Mouse (Mus musculus) ES-E14 (cell line): ENCODE measurements around the gene Krt42. TPM values are rescaled to one million over a fixed set of nuclear protein-coding genes. Genes with fewer than 3 reads are reported as not detected.

Experiments
- DNase-seq: peaks from one replicate; pipeline ENCODE4 v3.0.0-alpha.2; 2013; ENCODE audit warnings: low read depth, low spot score
- H3K27ac ChIP-seq: 2 replicates; pipeline ENCODE4 v1.5.1; 2012; ENCODE audit warnings: low read depth, mild to moderate bottlenecking, low read length, moderate library complexity, mixed read lengths; ENCODE audit not compliant: poor library complexity, insufficient read depth, severe bottlenecking
- H3K36me3 ChIP-seq: 2 replicates; pipeline ENCODE4 v1.6.1; 2012; ENCODE audit warnings: mild to moderate bottlenecking, low read length, moderate library complexity, mixed read lengths; ENCODE audit not compliant: control insufficient read depth, poor library complexity, insufficient read depth, severe bottlenecking
- H3K4me1 ChIP-seq, 2 experiments: fragments of 150-350 bp in 1 of 2; sonication (generic) in 1 of 2; 2 replicates each; pipeline ENCODE4 v1.6.1; 2012; ENCODE audit warnings: low read length in 2 of 2, mild to moderate bottlenecking in 1 of 2, mixed read lengths in 1 of 2; ENCODE audit not compliant: control insufficient read depth in 2 of 2, insufficient read depth in 2 of 2, poor library complexity in 1 of 2
- H3K4me3 ChIP-seq, 2 experiments: fragments of 150-350 bp in 1 of 2; sonication (generic) in 1 of 2; 2 replicates each; pipeline ENCODE4 v1.5.1; 2012; ENCODE audit warnings: low read length in 2 of 2, low read depth in 1 of 2, mild to moderate bottlenecking in 1 of 2, mixed read lengths in 1 of 2; ENCODE audit not compliant: insufficient read depth in 1 of 2, poor library complexity in 1 of 2, severe bottlenecking in 1 of 2
- H3K9ac ChIP-seq: 2 replicates; pipeline ENCODE4 v1.6.1; 2012; ENCODE audit warnings: low read depth, mild to moderate bottlenecking, low read length, mixed read lengths; ENCODE audit not compliant: poor library complexity, insufficient read depth, severe bottlenecking
- H3K9me3 ChIP-seq: fragments of 150-350 bp; sonication (generic); 2 replicates; pipeline ENCODE4 v1.6.1; 2012; ENCODE audit warnings: low read depth, mild to moderate bottlenecking, low read length; ENCODE audit not compliant: control insufficient read depth, insufficient read depth
- CHD2 ChIP-seq: IDR thresholded peaks from 2 replicates; pipeline ENCODE4 v1.6.1; 2014; ENCODE audit warnings: mild to moderate bottlenecking, low read depth, low read length, inconsistent platforms
- HCFC1 ChIP-seq: IDR thresholded peaks from 2 replicates; pipeline ENCODE4 v1.6.1; 2012; ENCODE audit warnings: low read length, inconsistent platforms, borderline replicate concordance; ENCODE audit not compliant: insufficient read depth
- MAFK ChIP-seq: IDR thresholded peaks from 2 replicates; pipeline ENCODE4 v1.6.1; 2014; ENCODE audit warnings: mild to moderate bottlenecking, low read depth, low read length, inconsistent platforms; ENCODE audit not compliant: insufficient read depth
- ZC3H11A ChIP-seq: IDR thresholded peaks from 2 replicates; pipeline ENCODE4 v1.6.1; 2012; ENCODE audit warnings: low read depth, mild to moderate bottlenecking, inconsistent platforms, low read length, borderline replicate concordance
- ZNF384 ChIP-seq: IDR thresholded peaks from 2 replicates; pipeline ENCODE4 v1.6.1; 2012; ENCODE audit warnings: low read depth, low read length, inconsistent platforms
- in situ Hi-C, 2 experiments: fragments of 600-800 bp; cut with MboI; formaldehyde crosslinking; loops; one replicate each; pipeline ENCODE4 v1.15.1; 2025; ENCODE audit warnings: low sequenced_read_pairs in 2 of 2, inconsistent platforms in 1 of 2; ENCODE audit not compliant: unreplicated experiment in 2 of 2
- total RNA-seq: library from RNA; depleted of rRNA; stranded (reverse); fragments of 300-350 nt; gene quantifications from 2 replicates; pipeline ENCODE4 v1.2.3, GENCODE M21; 2012

Gene Krt42
- total RNA-seq, 1 experiment = 21.7 TPM

DNA sequence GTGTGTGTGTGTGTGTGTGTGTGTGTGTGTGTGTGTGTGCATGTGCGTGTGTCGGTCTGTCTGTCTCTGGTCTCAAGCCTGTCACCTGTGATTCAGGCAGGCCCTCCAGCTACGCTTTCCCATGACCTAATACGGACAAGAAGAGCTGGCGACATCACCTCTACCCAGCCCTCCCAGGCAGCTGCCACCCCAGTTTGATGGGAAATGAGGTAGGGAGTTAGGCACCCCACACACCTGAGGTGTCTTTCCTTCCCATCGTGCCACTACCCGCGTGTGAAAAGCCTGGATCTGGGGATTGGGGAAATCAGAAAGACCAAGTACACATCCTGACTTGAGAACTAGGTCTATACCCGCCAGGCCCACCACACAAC, 8.5 kb downstream of the Krt42 start:
- Histone ChIP-seq H3K4me3 (no peak overlapping the region), H3K9me3 (no peaks in the 10 kb centered on the region), H3K36me3 (no peaks in the 10 kb centered on the region), H3K27ac (no peak overlapping the region), H3K4me1 (peaks cover 18 to 36% of the 10 kb centered on the region in 2 experiments), H3K9ac (no peak overlapping the region)
- in situ Hi-C loops = no loop called here
- no peak for DNase-seq
- TF ChIP-seq ZNF384 = no peak

DNA sequence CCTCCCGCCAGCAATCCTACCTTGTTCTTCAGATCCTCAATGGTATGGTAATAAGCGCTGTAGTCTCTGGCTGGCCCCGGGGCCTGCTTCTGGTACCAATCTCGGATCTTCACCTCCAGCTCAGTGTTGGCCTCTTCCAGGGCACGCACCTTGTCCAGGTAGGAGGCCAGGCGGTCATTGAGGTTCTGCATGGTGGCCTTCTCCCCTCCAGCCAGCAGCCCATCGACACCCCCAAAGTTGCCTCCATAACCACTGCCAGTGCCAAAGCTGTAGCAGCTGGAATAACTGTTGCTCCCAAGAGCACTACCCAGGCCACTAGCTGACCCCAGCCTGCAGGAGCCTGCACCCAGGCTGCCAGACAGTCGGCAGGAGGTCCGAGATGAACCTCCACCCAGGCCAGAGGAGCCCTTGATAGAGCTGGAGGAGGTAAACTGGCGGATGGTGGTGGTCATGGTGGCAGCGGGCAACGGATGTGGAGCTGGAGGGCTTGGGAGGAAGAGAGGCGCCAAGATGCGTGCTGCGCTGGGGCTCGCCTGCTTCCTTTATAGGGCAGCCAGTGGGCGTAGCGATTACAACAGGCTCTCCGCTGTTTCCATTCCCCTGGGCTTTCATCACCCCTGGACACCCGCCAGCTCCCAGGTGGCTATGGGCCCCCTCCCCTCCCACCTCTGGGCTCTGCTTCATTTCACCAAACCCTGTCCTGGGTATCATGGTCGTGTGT, 9.0 kb downstream of the Krt42 start, which contains the start of gene Krt17:
Krt17 (minus strand) TSS at position 516 of the 721 bp plus-strand sequence.
- H3K9ac ChIP-seq = no peak within 1 kb of the TSS

DNA sequence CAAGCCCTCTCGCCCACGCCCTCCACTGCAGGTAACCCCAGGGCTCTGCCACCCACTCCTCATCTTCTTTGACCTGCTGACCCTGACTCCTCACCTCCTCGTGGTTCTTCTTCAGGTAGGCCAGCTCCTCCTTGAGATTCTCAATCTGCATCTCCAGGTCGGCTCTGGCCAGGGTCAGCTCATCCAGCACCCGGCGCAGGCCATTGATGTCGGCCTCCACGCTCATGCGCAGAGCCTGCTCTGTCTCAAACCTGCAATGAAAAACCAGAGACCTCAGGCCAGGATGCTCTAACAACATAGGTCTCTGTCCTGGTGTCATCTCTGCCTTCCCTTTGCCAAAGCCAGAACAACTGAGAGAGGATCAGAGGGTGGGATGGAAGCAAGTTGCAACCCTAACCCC, 10.6 kb downstream of the Krt42 start:
- no peaks in the 10 kb centered on the region for H3K9me3 ChIP-seq
- DNase-seq = no peak
- no peaks in the 10 kb centered on the region for H3K36me3 ChIP-seq
- H3K4me3 ChIP-seq = no peak overlapping the region
- TF ChIP-seq MAFK = no peak
- TF ChIP-seq ZC3H11A = no peak
- no peak for TF ChIP-seq HCFC1
- no peak for TF ChIP-seq CHD2
- TF ChIP-seq ZNF384 = no peak
- in situ Hi-C loops = no loop called here
- H3K4me1 ChIP-seq = peaks cover 9 to 35% of the 10 kb centered on the region in 2 experiments
- no peak overlapping the region for H3K9ac ChIP-seq
- no peak overlapping the region for H3K27ac ChIP-seq

More for the DNA sequence above, 9.0 kb downstream of the Krt42 start, which contains the start of gene Krt17:
- peak within 1 kb of the TSS; percentile 8 to 35; a peak in 1 of 4 replicates for H3K4me3 ChIP-seq
- DNase-seq = no peak
- H3K9me3 ChIP-seq = no peaks in the 10 kb centered on the region
- H3K36me3 ChIP-seq = no peaks in the 10 kb centered on the region
- TF ChIP-seq ZC3H11A (no peak), MAFK (no peak), HCFC1 (no peak), ZNF384 (no peak), CHD2 (no peak)
- in situ Hi-C loops = no loop called here
- peak within 1 kb of the TSS; percentile 37; the same call in 1 of the 2 replicates for H3K27ac ChIP-seq
- peaks cover 13 to 35% of the 10 kb centered on the region in 2 experiments for H3K4me1 ChIP-seq

DNA sequence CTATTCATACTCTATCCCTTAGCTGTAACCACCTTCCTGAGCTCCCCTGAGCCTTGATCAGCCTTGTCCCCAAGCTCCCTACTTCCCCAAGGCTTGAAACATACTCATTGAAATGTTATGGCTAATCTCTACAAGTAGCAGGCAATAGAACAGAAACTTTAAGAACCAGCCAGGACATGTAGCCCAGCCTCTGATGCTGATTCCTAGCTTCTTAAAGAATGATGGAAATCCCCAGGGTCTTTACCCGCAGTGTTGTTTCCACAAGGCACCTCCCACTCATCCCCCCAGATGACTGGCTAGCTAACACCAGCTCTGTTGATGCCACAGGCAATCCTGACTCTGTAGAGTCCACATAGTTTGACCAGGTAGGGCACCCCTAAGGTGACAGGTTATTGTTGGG, 11.7 kb downstream of the Krt42 start:
- Histone ChIP-seq H3K27ac (no peak overlapping the region), H3K4me1 (peaks cover 8 to 36% of the 10 kb centered on the region in 2 experiments), H3K36me3 (no peaks in the 10 kb centered on the region), H3K4me3 (no peak overlapping the region), H3K9ac (no peak overlapping the region), H3K9me3 (no peaks in the 10 kb centered on the region)
- no peak for DNase-seq
- TF ChIP-seq HCFC1 (no peak), MAFK (no peak), ZNF384 (no peak), CHD2 (no peak), ZC3H11A (no peak)
- in situ Hi-C loops = no loop called here

DNA sequence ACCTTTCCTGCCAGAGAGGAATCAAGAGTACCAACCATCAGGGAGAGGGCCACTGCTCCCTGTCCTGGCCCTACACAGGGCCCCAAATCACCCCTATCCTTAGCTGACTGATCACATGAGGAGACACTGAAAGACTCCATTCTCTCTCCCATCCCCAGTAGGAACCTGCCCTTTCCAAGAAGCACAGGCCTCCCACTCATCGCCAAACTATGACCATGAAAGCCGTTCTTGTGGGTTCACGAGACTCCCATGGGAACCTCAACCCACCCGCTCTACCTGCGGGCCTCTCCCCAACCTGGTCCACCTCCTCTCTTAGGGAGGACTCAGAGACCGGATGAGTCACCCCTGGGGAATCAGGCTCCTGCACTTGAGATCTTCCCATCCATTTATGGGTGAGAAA, 14.2 kb downstream of the Krt42 start:
- in situ Hi-C loops = no loop called here
- DNase-seq = no peak
- H3K27ac ChIP-seq = no peak overlapping the region
- H3K4me3 ChIP-seq = no peak overlapping the region
- TF ChIP-seq HCFC1 (no peak), CHD2 (no peak), MAFK (no peak), ZNF384 (no peak)
- no peaks in the 10 kb centered on the region for H3K36me3 ChIP-seq
- H3K9ac ChIP-seq = no peak overlapping the region
- no peaks in the 10 kb centered on the region for H3K9me3 ChIP-seq
- peaks cover 2 to 17% of the 10 kb centered on the region in 2 experiments; a peak in 2 of 4 replicates for H3K4me1 ChIP-seq
